Mouse (Mus musculus) kidney, embryonic 14.5 days (tissue): ENCODE results near the gene Scgn. TPM values are rescaled to one million over a fixed set of nuclear protein-coding genes. Genes with fewer than 3 reads are reported as not detected.

Source experiments
- ATAC-seq: fragments of 200-750 bp; cut with Nextera tagmentation; 2 replicates; pipeline ENCODE4 v1.8.0; 2017; ENCODE audit warnings: moderate number of reproducible peaks, mild to moderate bottlenecking, moderate TSS enrichment, moderate library complexity; ENCODE audit not compliant: low FRiP score, low TSS enrichment
- H3K27ac ChIP-seq: fragments of 300-500 bp; sonication (generic); 2 replicates; pipeline ENCODE4 v1.5.1; 2014; ENCODE audit warnings: low read depth, mild to moderate bottlenecking, low read length, moderate library complexity, mixed read lengths
- H3K27me3 ChIP-seq: fragments of 300-500 bp; sonication (generic); 2 replicates; pipeline ENCODE4 v1.6.1; 2014; ENCODE audit warnings: mild to moderate bottlenecking, low read length; ENCODE audit not compliant: control insufficient read depth, insufficient read depth
- H3K36me3 ChIP-seq: fragments of 300-500 bp; sonication (generic); 2 replicates; pipeline ENCODE4 v1.6.1; 2014; ENCODE audit warnings: low read length, mixed read lengths; ENCODE audit not compliant: control insufficient read depth, insufficient read depth
- H3K4me1 ChIP-seq: fragments of 300-500 bp; sonication (generic); 2 replicates; pipeline ENCODE4 v1.6.1; 2014; ENCODE audit warnings: low read length, mixed read lengths; ENCODE audit not compliant: control insufficient read depth, insufficient read depth
- H3K4me2 ChIP-seq: fragments of 300-500 bp; sonication (generic); replicated peaks from 2 replicates; pipeline ENCODE4 v1.6.1; 2014; ENCODE audit warnings: low read depth, mild to moderate bottlenecking, low read length
- H3K4me3 ChIP-seq: fragments of 300-500 bp; sonication (generic); 2 replicates; pipeline ENCODE4 v1.5.1; 2014; ENCODE audit warnings: mild to moderate bottlenecking, low read length
- H3K9ac ChIP-seq: fragments of 300-500 bp; sonication (generic); 2 replicates; pipeline ENCODE4 v1.6.1; 2014; ENCODE audit warnings: low read depth, mild to moderate bottlenecking, low read length, moderate library complexity
- H3K9me3 ChIP-seq: fragments of 300-500 bp; sonication (generic); 2 replicates; pipeline ENCODE4 v1.6.1; 2016; ENCODE audit warnings: low read length; ENCODE audit not compliant: control insufficient read depth
- WGBS: fragments of 180-500 bp; shearing (Covaris S2); extraction: QIAGEN DNeasy Blood & Tissue Kit; methylation state at CpG from one replicate; pipeline ENCODE4 v1.1.7; 2014; 5-methylcytosine and 5-hydroxymethylcytosine counted together
- polyA plus RNA-seq: library from polyadenylated mRNA; unstranded; fragments of >200 nt; fragmentation: Nextera tagmentation; extraction: Ambion mirVana; gene quantifications from 2 replicates; pipeline ENCODE4 v1.2.1, GENCODE M21; 2014

The Scgn gene
- polyA plus RNA-seq, 1 experiment from 2014 or later = 0.15 TPM

DNA sequence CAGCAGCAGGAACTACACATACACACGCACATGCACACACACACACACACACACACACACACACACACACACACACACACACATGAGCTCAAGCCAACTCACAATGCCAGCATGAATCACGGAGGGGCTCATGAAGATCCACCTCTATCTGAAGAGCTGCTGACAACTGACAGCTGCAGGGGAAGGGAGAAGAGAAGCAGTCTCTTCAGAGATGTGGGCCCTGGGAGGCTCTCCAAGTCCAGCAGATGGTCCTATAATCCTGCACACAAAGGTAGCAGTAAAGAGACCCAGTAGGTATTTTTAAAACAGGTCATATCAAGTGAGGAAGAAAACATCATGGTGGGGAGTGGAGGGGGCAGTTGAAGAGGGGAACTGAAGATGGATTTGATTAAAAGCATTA is 7.8 kb upstream of the Scgn start:
- Histone ChIP-seq H3K36me3 (no peaks in the 10 kb centered on the region), H3K4me2 (no peak overlapping the region), H3K4me1 (no peaks in the 10 kb centered on the region), H3K9ac (no peak overlapping the region), H3K27ac (no peak overlapping the region), H3K27me3 (peaks cover 7% of the 10 kb centered on the region; the same call in 1 of the 2 replicates), H3K4me3 (no peak overlapping the region), H3K9me3 (no peaks in the 10 kb centered on the region)
- no peak for ATAC-seq
- WGBS = 96% methylated on average over 2 of the region's 2 CpGs

DNA sequence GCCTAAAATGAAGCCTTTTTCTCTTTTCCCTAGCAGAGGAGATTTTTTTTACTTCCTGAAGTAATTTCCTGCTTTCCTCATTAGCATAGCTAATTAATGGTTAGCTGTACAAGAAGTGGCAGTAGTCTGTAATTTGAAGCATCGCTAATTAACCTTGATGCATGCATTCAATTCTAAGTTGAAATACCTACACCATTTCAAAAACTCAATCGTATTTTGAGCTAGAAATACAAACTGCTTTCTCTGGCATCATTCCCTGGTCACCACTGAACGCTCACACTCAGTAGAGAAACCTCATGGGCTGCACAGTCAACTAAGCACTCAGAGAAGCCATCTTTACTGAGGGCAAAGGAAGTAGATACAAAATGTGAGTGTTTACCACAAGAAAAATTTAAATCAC is 3.7 kb upstream of the Scgn start:
- no peak overlapping the region for H3K9ac ChIP-seq
- H3K4me1 ChIP-seq = no peaks in the 10 kb centered on the region
- no peak overlapping the region for H3K27ac ChIP-seq
- peaks cover 28% of the 10 kb centered on the region for H3K27me3 ChIP-seq
- no peaks in the 10 kb centered on the region for H3K9me3 ChIP-seq
- H3K4me3 ChIP-seq = no peak overlapping the region
- no peak overlapping the region for H3K4me2 ChIP-seq
- 62% methylated on average over 3 of the region's 3 CpGs for WGBS
- H3K36me3 ChIP-seq = no peaks in the 10 kb centered on the region
- ATAC-seq = no peak

DNA sequence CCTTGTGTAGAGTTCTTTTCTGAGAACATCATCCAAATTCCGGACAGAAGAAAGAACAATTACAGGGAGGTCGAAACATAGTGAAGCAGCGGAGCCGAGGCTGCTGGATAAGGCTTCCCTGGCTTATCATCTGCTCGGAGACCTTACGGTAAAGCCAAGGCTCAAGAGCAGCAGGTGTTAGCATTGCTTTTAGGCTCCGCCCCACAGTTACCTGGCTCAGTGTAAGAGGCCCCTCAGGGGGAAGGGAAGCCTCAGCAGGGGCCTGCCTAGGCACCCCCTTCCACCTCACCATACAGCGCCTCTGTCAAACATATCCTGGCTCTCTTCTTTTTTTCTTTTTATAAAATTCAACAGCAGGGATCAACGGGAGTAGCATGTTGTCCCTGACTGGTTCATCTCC is 3.0 kb upstream of the Scgn start:
- H3K9ac ChIP-seq = no peak overlapping the region
- no peaks in the 10 kb centered on the region for H3K4me1 ChIP-seq
- no peaks in the 10 kb centered on the region for H3K9me3 ChIP-seq
- no peak overlapping the region for H3K4me3 ChIP-seq
- no peak overlapping the region for H3K27ac ChIP-seq
- no peak overlapping the region for H3K4me2 ChIP-seq
- H3K27me3 ChIP-seq = peaks cover 28% of the 10 kb centered on the region
- no peaks in the 10 kb centered on the region for H3K36me3 ChIP-seq
- 11% methylated on average over 9 of the region's 9 CpGs for WGBS
- no peak for ATAC-seq

DNA sequence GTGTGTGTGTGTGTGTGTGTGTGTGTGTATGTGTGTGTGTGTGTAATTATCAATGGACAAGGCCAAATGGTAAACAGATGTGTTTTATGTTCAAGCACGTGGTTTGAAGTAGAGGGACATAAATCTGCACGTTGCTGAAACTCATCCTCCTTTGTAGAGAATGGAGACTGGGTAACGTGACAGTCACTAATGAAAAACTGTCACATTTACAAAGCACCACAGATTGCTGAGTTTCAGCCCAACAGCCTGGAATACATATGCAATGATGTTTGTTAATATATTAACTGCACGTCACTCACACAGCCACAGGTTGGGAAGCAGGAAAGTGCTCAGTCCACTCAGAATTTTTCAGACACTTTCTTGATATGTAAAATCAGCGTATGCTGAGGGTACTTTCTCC is 563 bp downstream of the Scgn start:
- H3K27ac ChIP-seq = no peak overlapping the region
- H3K36me3 ChIP-seq = no peaks in the 10 kb centered on the region
- H3K4me2 ChIP-seq = no peak overlapping the region
- H3K4me3 ChIP-seq = no peak overlapping the region
- H3K9ac ChIP-seq = no peak overlapping the region
- no peaks in the 10 kb centered on the region for H3K9me3 ChIP-seq
- peaks cover 28% of the 10 kb centered on the region for H3K27me3 ChIP-seq
- no peaks in the 10 kb centered on the region for H3K4me1 ChIP-seq
- 36% methylated on average over 5 of the region's 5 CpGs for WGBS
- ATAC-seq = no peak

DNA sequence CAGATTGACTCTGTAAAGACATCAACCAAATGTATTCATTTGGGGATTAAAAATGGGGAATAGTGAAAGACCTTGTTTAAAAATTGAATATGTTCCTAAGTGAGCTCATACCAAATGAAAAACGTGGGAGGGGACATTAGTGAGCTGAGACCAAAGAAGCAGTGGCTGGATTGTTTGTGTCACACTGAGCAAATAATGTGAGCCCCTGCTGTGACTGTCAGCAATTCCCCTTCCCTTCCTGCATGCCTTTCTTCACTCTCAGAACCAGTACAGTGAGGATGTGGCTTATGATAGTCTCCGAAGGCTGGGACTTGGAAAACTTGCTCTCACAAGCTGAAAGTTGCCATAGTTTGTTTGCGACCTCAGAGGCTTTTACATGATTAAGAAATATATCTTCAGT is 5.9 kb downstream of the Scgn start:
- WGBS = 60% methylated on average over 3 of the region's 3 CpGs
- Histone ChIP-seq H3K9me3 (no peaks in the 10 kb centered on the region), H3K9ac (no peak overlapping the region), H3K4me1 (no peaks in the 10 kb centered on the region), H3K4me3 (no peak overlapping the region), H3K27me3 (no peaks in the 10 kb centered on the region), H3K4me2 (no peak overlapping the region), H3K27ac (no peak overlapping the region), H3K36me3 (no peaks in the 10 kb centered on the region)
- no peak for ATAC-seq

DNA sequence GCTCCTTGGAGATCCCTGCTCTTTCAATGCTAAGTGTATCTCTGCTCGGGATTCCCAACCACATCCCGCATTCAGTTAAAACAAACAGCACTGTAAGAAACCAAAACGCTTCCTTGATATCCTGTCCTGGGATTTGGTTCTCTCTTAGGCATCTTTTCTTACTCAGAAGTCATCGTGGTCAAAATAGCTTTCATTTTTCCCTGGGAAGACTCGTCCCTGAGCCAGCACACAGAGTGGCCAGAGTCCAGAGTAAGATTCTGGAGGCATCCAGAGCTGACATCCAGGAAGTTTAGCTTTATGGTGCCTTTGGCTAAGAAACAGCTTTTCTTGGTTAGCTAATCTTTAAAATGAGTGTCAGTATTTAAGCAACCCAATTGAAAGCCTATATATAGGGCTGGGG is 18.7 kb downstream of the Scgn start:
- H3K27me3 ChIP-seq = no peaks in the 10 kb centered on the region
- 76% methylated on average over 5 of the region's 5 CpGs for WGBS
- H3K4me3 ChIP-seq = no peak overlapping the region
- no peaks in the 10 kb centered on the region for H3K9me3 ChIP-seq
- H3K36me3 ChIP-seq = no peaks in the 10 kb centered on the region
- H3K9ac ChIP-seq = no peak overlapping the region
- H3K27ac ChIP-seq = no peak overlapping the region
- H3K4me2 ChIP-seq = no peak overlapping the region
- H3K4me1 ChIP-seq = no peaks in the 10 kb centered on the region
- ATAC-seq = no peak

DNA sequence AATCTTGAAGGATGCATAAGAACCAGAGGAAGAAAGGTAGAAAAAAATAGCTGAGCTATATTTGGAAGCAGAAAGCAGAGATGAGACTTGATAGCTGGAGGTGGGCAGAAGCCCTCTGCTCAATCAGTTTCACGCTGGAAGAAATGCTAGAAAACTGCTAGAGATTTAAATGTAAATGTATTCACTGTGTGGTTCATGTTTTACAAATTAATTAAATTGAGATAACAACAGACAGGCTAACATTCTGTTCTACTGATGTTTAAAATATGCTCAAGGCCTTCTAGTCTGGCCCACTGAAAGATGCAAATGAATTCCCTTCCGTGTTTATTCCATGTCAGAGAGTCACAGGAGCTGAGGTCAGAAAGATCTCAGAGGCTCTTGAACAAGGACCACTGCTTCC is 19.1 kb downstream of the Scgn start:
- no peaks in the 10 kb centered on the region for H3K27me3 ChIP-seq
- H3K4me2 ChIP-seq = no peak overlapping the region
- H3K27ac ChIP-seq = no peak overlapping the region
- H3K4me1 ChIP-seq = no peaks in the 10 kb centered on the region
- no peaks in the 10 kb centered on the region for H3K9me3 ChIP-seq
- H3K9ac ChIP-seq = no peak overlapping the region
- ATAC-seq = no peak
- no peaks in the 10 kb centered on the region for H3K36me3 ChIP-seq
- WGBS = 73% methylated on average over 2 of the region's 2 CpGs
- no peak overlapping the region for H3K4me3 ChIP-seq

DNA sequence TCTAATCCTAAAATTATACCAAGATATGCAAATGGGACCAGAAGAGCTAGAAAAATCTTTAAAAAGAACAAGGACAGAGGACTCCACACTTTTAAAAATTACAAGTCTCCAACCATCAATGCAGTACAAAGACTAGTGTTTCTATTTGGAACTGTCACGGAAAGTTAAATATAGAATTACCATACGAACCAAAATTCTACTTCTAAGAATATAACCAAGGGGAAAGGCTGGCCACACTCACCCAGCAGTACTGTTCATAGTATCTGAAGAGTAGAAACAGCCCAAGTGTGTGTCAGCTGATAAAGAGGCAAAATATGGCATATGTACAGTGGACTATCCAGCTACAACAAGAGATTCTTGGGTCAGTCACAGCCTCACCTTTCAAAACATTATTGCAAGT is 26.1 kb downstream of the Scgn start:
- no peak for ATAC-seq
- whole genome bisulfite sequencing = 83% methylated on average over 2 of the region's 2 CpGs
- Histone ChIP-seq H3K27me3 (no peaks in the 10 kb centered on the region), H3K27ac (no peak overlapping the region), H3K4me2 (no peak overlapping the region), H3K36me3 (no peaks in the 10 kb centered on the region), H3K9ac (no peak overlapping the region), H3K4me3 (no peak overlapping the region), H3K9me3 (no peaks in the 10 kb centered on the region), H3K4me1 (no peaks in the 10 kb centered on the region)

DNA sequence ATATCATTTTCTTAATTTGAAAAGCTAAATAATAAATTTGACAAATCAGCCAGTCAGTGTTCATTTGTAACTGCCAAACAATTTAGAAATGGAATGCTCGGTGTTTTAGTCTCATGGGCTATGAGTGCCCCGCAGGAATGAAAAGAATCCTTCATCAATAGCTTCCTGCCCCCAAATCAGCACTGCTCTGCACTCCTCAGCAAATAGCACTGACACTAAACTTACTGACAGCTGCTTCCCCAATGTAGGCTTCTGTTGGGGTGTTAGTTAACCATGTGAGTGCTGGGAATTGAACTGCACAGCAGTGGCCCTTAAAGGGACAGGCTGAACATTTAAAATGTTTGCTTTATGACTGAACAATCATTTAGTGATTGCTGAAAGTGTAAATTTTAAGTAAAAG is 31.2 kb downstream of the Scgn start:
- Histone ChIP-seq H3K27me3 (no peaks in the 10 kb centered on the region), H3K27ac (no peak overlapping the region), H3K9ac (no peak overlapping the region), H3K36me3 (no peaks in the 10 kb centered on the region), H3K4me1 (no peaks in the 10 kb centered on the region), H3K4me2 (no peak overlapping the region), H3K9me3 (no peaks in the 10 kb centered on the region), H3K4me3 (no peak overlapping the region)
- 52% methylated on average over 2 of the region's 2 CpGs for WGBS
- ATAC-seq = no peak

DNA sequence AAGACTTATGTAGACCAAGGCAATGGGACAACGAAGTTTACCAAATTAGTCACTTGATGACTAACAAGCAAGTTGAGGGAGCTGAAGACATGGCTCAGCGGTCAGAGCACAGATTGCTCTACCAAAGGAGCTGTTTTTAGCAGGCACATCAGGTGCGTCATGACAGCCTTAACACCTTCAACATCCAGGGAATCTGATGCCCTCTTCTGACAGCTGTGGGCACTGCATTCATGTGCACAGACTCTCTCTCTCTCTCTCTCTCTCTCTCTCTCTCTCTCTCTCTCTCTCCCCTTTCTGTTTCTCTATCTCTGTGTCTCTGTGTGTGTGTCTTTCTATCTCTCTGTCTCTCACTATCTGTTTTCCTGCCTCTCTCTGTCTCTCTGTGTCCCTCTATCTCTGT is 40.1 kb downstream of the Scgn start:
- ATAC-seq = no peak
- 0 out of 2 replicates have a peak, but pooled peaks cover 3% of the 10 kb centered on the region for H3K4me1 ChIP-seq

More for the DNA sequence above, 40.1 kb downstream of the Scgn start:
- Histone ChIP-seq H3K4me3 (no peak overlapping the region), H3K9me3 (no peaks in the 10 kb centered on the region), H3K27ac (no peak overlapping the region), H3K27me3 (no peaks in the 10 kb centered on the region), H3K4me2 (no peak overlapping the region), H3K36me3 (no peaks in the 10 kb centered on the region), H3K9ac (no peak overlapping the region)
- WGBS = 72% methylated on average over 3 of the region's 3 CpGs
